Mouse (Mus musculus) embryonic facial prominence, embryonic 13.5 days (tissue): ENCODE data around the gene Camk1. TPM values are rescaled to one million over a fixed set of nuclear protein-coding genes. Genes with fewer than 3 reads are reported as not detected.

Source experiments
- ATAC-seq: fragments of 200-750 bp; cut with Nextera tagmentation; 2 replicates; pipeline ENCODE4 v1.8.0; 2017; ENCODE audit warnings: low read depth; ENCODE audit not compliant: insufficient number of reproducible peaks, insufficient read depth, low FRiP score, low TSS enrichment
- H3K27ac ChIP-seq: fragments of 300-500 bp; sonication (generic); 2 replicates; pipeline ENCODE4 v1.5.1; 2015; ENCODE audit warnings: moderate library complexity, mild to moderate bottlenecking, inconsistent platforms
- H3K27me3 ChIP-seq: fragments of 300-500 bp; sonication (generic); 2 replicates; pipeline ENCODE4 v1.6.1; 2015; ENCODE audit warnings: mild to moderate bottlenecking, inconsistent platforms
- H3K36me3 ChIP-seq: fragments of 300-500 bp; sonication (generic); 2 replicates; pipeline ENCODE4 v1.6.1; 2015; ENCODE audit warnings: mild to moderate bottlenecking, inconsistent platforms
- H3K4me1 ChIP-seq: fragments of 300-500 bp; sonication (generic); 2 replicates; pipeline ENCODE4 v1.6.1; 2015; ENCODE audit warnings: inconsistent platforms
- H3K4me2 ChIP-seq: fragments of 300-500 bp; sonication (generic); 2 replicates; pipeline ENCODE4 v1.6.1; 2015; ENCODE audit warnings: moderate library complexity, mild to moderate bottlenecking, inconsistent platforms
- H3K4me3 ChIP-seq: fragments of 300-500 bp; sonication (generic); 2 replicates; pipeline ENCODE4 v1.5.1; 2015; ENCODE audit warnings: mild to moderate bottlenecking, inconsistent platforms
- H3K9ac ChIP-seq: fragments of 300-500 bp; sonication (generic); 2 replicates; pipeline ENCODE4 v1.6.1; 2015; ENCODE audit warnings: mild to moderate bottlenecking, inconsistent platforms
- H3K9me3 ChIP-seq: fragments of 300-500 bp; sonication (generic); 2 replicates; pipeline ENCODE4 v1.6.1; 2016; ENCODE audit warnings: inconsistent platforms
- WGBS: fragments of 180-500 bp; shearing (Covaris S2); methylation state at CpG from one replicate; pipeline ENCODE4 v1.1.7; 2015; ENCODE audit warnings: mixed read lengths; 5-methylcytosine and 5-hydroxymethylcytosine counted together
- polyA plus RNA-seq: library from polyadenylated mRNA; unstranded; fragments of >200 nt; fragmentation: Nextera tagmentation; extraction: Ambion mirVana; gene quantifications from 2 replicates; pipeline ENCODE4 v1.2.1, GENCODE M21; 2015

The Camk1 gene
- polyA plus RNA-seq, 1 experiment from 2014 or later = 95.2 TPM

DNA sequence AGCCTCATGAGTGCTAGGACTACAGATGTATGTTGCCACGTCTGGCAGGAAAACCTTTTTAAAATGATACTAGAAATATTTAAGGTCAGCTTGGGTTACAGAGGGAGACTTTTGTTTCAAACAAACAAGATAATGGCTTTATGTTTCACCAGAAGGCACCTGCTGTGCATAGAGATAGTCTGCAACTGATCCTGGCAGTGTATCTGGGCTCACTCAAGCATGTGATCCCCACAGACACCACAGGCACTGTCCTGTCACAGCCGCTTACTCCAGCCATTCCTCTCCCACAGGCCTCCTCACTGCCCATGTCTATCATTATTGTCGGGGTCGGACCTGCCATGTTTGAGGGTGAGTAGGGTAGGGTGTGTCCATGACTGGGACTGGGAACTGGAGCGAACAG is 42.4 kb downstream of the Camk1 start:
- Histone ChIP-seq H3K9me3 (no peaks in the 10 kb centered on the region), H3K4me3 (no peak overlapping the region), H3K4me1 (peaks cover 7% of the 10 kb centered on the region; the same call in 1 of the 2 replicates), H3K36me3 (no peaks in the 10 kb centered on the region), H3K9ac (no peak overlapping the region), H3K4me2 (no peak overlapping the region), H3K27ac (no peak overlapping the region), H3K27me3 (no peaks in the 10 kb centered on the region)
- WGBS = 73% methylated on average over 5 of the region's 5 CpGs
- no peak for ATAC-seq

DNA sequence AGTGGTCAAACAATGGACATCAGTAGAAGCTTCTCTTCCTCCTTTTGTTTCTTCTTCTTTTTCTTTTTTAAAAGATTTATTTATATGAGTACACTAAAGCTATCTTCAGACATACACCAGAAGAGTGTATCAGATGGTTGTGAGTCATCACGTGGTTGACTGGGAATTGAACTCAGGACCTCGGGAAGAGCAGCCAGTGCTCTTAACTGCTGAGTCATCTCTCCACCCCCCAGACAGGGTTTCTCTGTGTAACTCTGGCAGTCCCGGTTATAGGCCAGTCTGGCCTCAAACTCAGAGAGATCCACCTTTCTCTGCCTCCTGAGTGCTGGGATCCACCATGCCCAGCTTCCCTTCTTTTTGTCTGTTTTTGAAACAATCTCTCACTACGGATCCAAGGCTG is 47.1 kb downstream of the Camk1 start:
- Histone ChIP-seq H3K9me3 (no peaks in the 10 kb centered on the region), H3K9ac (no peak overlapping the region), H3K4me1 (0 out of 2 replicates have a peak, but pooled peaks cover 2% of the 10 kb centered on the region), H3K27me3 (no peaks in the 10 kb centered on the region), H3K4me3 (no peak overlapping the region), H3K4me2 (no peak overlapping the region), H3K27ac (no peak overlapping the region), H3K36me3 (no peaks in the 10 kb centered on the region)
- ATAC-seq = no peak
- WGBS = 67% methylated on average over 4 of the region's 4 CpGs

DNA sequence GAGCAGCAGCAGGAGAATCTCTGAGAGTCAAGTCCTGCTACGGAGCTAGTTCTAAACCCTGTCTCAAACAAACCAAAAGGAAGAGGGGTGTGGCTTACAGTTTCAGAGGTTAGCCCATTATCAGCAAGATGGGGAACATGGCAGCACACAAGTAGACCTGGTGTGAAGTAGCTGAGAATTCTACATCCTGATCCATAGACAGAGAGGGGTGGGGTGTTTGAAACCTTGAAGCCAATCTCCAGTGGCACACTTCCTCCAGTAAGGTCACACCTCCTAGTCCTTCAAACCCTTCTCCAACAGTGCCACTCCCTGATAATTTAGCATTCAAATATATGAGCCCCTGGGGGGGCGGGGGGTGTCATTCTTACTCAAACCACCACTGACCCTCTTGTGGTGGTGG is 47.7 kb downstream of the Camk1 start:
- Histone ChIP-seq H3K27me3 (no peaks in the 10 kb centered on the region), H3K4me1 (0 out of 2 replicates have a peak, but pooled peaks cover 2% of the 10 kb centered on the region), H3K9me3 (no peaks in the 10 kb centered on the region), H3K4me3 (no peak overlapping the region), H3K4me2 (no peak overlapping the region), H3K36me3 (no peaks in the 10 kb centered on the region), H3K27ac (no peak overlapping the region), H3K9ac (no peak overlapping the region)
- 71% methylated on average over 2 of the region's 2 CpGs for WGBS
- no peak for ATAC-seq

DNA sequence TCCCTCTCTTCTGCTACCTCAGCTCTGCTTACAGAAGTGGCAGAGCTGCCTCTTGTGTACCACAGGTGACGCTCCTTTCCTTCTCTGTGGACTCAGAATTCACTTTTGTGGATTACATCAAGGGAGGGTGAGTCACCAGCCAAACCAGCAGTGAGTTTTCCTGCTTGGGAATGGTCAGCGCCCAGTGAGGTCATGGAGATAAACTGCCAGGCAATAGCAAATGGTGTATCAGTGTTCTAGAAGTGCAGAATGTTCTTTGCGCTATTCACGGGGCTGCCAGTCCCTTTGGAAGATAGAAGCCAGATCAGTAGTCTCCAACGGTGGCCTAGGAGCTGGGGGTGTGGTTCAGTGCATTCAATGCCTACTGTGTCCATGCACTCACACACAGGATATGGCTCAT is 50.8 kb downstream of the Camk1 start:
- no peaks in the 10 kb centered on the region for H3K36me3 ChIP-seq
- ATAC-seq = no peak
- 76% methylated on average over 5 of the region's 5 CpGs for WGBS

DNA sequence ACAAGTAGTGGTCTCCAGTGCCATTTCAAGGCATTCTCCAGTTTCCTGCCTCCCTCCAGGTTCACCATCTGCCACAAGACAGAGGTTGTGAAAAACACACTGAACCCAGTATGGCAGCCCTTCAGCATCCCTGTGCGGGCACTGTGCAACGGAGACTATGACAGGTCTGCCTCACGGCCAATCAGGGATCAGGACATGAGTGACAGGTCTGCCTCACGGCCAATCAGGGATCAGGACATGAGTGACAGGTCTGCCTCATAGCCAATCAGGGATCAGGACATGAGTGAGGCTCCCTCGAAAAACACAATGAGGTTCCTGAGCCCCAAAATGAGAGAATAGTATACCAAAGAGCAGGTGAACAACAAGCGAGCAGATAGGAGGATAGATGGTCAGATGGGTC is 53.4 kb downstream of the Camk1 start:
- WGBS = 67% methylated on average over 6 of the region's 6 CpGs
- no peaks in the 10 kb centered on the region for H3K36me3 ChIP-seq
- H3K4me3 ChIP-seq = no peak overlapping the region
- no peak overlapping the region for H3K4me2 ChIP-seq
- no peaks in the 10 kb centered on the region for H3K4me1 ChIP-seq
- H3K27me3 ChIP-seq = peaks cover 7% of the 10 kb centered on the region
- no peak for ATAC-seq
- no peak overlapping the region for H3K27ac ChIP-seq
- no peak overlapping the region for H3K9ac ChIP-seq
- no peaks in the 10 kb centered on the region for H3K9me3 ChIP-seq

More for the DNA sequence above, 50.8 kb downstream of the Camk1 start:
- no peak overlapping the region for H3K4me3 ChIP-seq
- no peaks in the 10 kb centered on the region for H3K4me1 ChIP-seq
- H3K9me3 ChIP-seq = no peaks in the 10 kb centered on the region
- no peak overlapping the region for H3K9ac ChIP-seq
- H3K27me3 ChIP-seq = no peaks in the 10 kb centered on the region
- no peak overlapping the region for H3K27ac ChIP-seq
- no peak overlapping the region for H3K4me2 ChIP-seq

DNA sequence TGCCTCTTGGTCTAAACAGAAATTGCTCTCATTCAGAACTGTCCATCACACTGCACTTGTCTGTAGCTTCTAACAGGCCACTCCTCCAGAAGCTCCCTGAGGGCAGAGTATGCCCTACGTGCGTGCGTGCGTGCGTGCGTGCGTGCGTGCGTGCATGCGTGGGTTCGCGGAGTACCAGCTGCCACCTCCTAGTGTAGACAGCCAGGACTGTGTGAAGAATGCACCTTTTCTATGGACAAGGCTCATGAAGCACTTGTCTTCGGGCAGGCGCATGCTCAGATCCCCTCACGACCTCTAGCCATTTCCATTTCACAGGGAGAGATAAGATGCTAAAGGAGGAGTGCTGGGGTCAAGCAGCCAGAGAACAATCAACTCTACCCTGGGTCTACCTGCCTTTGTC is 54.4 kb downstream of the Camk1 start:
- ATAC-seq = no peak

DNA sequence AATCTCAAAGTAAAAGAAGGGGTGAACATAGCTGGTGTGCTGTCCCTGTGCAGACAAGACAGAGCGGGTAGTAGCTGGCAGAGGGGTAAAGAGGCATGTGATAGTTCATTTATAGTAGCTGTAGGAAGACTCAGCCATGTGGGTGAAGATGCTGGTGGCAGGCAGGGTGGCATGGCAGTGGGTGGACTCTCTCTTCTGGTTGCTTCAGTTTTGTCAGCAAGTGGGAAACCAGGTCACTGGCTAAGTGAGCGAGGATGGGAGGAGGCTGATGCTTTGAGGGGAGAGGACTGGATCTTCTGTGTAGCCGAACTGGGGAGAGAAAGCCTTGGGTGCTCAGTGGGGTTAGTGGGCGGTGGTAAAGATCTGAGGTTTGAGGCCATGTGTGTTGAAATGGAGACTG is 56.5 kb downstream of the Camk1 start:
- Histone ChIP-seq H3K4me3 (no peak overlapping the region), H3K4me2 (no peak overlapping the region), H3K27me3 (peaks cover 38% of the 10 kb centered on the region), H3K4me1 (peaks cover 10% of the 10 kb centered on the region), H3K27ac (no peak overlapping the region), H3K36me3 (no peaks in the 10 kb centered on the region), H3K9ac (no peak overlapping the region), H3K9me3 (no peaks in the 10 kb centered on the region)
- no peak for ATAC-seq
- WGBS = 63% methylated on average over 4 of the region's 4 CpGs

More for the DNA sequence above, 54.4 kb downstream of the Camk1 start:
- WGBS = 84% methylated on average over 15 of the region's 15 CpGs
- no peaks in the 10 kb centered on the region for H3K9me3 ChIP-seq
- peaks cover 17% of the 10 kb centered on the region for H3K27me3 ChIP-seq
- H3K9ac ChIP-seq = no peak overlapping the region
- no peaks in the 10 kb centered on the region for H3K4me1 ChIP-seq
- H3K4me3 ChIP-seq = no peak overlapping the region
- H3K4me2 ChIP-seq = no peak overlapping the region
- no peak overlapping the region for H3K27ac ChIP-seq
- H3K36me3 ChIP-seq = no peaks in the 10 kb centered on the region

DNA sequence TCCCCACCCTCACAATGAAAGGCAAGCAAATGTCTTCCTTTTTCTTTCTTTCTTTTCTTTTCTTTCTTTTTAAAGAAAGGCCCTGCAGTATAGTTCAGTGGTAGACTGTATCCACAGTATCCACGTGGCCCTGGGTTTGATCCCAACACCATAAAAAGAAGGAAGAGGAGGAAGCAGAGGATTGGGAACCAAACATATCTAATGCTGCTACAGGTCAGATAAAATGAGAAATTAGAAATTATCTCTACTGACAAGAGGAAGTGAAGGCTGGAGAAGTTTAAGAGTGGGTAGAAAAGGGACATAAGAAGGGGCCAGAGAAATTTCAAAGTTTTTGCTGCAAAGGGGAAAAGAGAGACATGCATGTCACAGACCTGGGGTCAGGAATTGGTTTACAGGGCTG is 57.5 kb downstream of the Camk1 start:
- Histone ChIP-seq H3K27ac (no peak overlapping the region), H3K4me1 (peaks cover 13% of the 10 kb centered on the region), H3K36me3 (no peaks in the 10 kb centered on the region), H3K9me3 (no peaks in the 10 kb centered on the region), H3K9ac (no peak overlapping the region), H3K4me2 (no peak overlapping the region), H3K27me3 (peaks cover 45% of the 10 kb centered on the region), H3K4me3 (no peak overlapping the region)
- 60% methylated on average over 1 of the region's 1 CpGs for WGBS
- no peak for ATAC-seq

DNA sequence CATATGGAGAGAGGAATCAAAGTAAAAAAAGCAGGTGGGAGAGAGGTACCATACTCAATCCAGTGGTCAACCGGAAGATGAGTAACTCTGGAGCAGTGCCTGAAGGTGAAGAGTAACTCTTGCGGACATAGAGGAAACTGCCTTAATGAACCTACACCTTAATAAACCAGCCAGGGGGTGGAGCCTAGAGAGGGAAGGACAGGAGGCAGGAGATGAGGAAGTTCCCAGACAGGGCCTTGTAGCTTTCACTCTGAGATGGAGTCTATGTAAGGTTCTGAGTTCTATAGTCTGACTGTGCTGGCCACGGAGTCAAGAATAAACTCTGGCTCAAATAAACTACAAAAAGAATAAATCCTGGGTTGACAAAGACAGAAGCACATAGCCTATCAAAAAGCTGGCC is 58.9 kb downstream of the Camk1 start:
- H3K36me3 ChIP-seq = 0 out of 2 replicates have a peak, but pooled peaks cover 5% of the 10 kb centered on the region
- WGBS = 73% methylated on average over 3 of the region's 3 CpGs
- no peak overlapping the region for H3K27ac ChIP-seq
- no peak overlapping the region for H3K4me3 ChIP-seq
- H3K4me1 ChIP-seq = peaks cover 13% of the 10 kb centered on the region
- no peak for ATAC-seq
- H3K9ac ChIP-seq = no peak overlapping the region
- no peak overlapping the region for H3K4me2 ChIP-seq
- H3K27me3 ChIP-seq = peaks cover 45% of the 10 kb centered on the region
- no peaks in the 10 kb centered on the region for H3K9me3 ChIP-seq

Other genes starting within 250 kb of the Camk1 start
- gene Lhfpl4, start 148.6 kb downstream of the Camk1 start, polyA plus RNA-seq = 1.8 and 2.5 TPM in 2 replicates
- gene Mtmr14, start 106.1 kb downstream of the Camk1 start, polyA plus RNA-seq = 31.6 and 37.2 TPM in 2 replicates
- 0.06 and 0.37 TPM in 2 replicates for gene Cpne9, start 61.7 kb downstream of the Camk1 start, polyA plus RNA-seq
- gene Brpf1, start 36.8 kb downstream of the Camk1 start, polyA plus RNA-seq = 19.1 and 20.4 TPM in 2 replicates
- 13.6 and 13.9 TPM in 2 replicates for gene Ogg1, start 17.0 kb downstream of the Camk1 start, polyA plus RNA-seq
- 47.5 and 51.9 TPM in 2 replicates for gene Tada3, start 33.9 kb upstream of the Camk1 start, polyA plus RNA-seq
- gene Arpc4, start 34.1 kb upstream of the Camk1 start, polyA plus RNA-seq = 357 and 384 TPM in 2 replicates
- gene Ttll3, start 45.3 kb upstream of the Camk1 start, polyA plus RNA-seq = 4.3 and 5.3 TPM in 2 replicates
- gene Rpusd3, start 75.4 kb upstream of the Camk1 start, polyA plus RNA-seq = 25.3 and 32.1 TPM in 2 replicates
- gene Cidec, start 91.8 kb upstream of the Camk1 start, polyA plus RNA-seq = not detected in 2 replicates
- 82.7 and 93.2 TPM in 2 replicates for gene Jagn1, start 98.6 kb upstream of the Camk1 start, polyA plus RNA-seq
- gene Il17re, start 114.5 kb upstream of the Camk1 start, polyA plus RNA-seq = 9.1 and 9.2 TPM in 2 replicates
- gene Il17rc, start 127.4 kb upstream of the Camk1 start, polyA plus RNA-seq = 7.0 and 7.9 TPM in 2 replicates
- 13.9 and 14.6 TPM in 2 replicates for gene Creld1, start 139.3 kb upstream of the Camk1 start, polyA plus RNA-seq
- gene Prrt3, start 157.9 kb upstream of the Camk1 start, polyA plus RNA-seq = 2.3 and 2.6 TPM in 2 replicates
- gene Emc3, start 187.7 kb upstream of the Camk1 start, polyA plus RNA-seq = 95.2 and 96.1 TPM in 2 replicates
- gene Fancd2, start 187.7 kb upstream of the Camk1 start, polyA plus RNA-seq = 13.6 and 14.4 TPM in 2 replicates